Mouse (Mus musculus) forebrain, embryonic 15.5 days (tissue): Measurements from ENCODE around the gene Cenpi. TPM values are rescaled to one million over a fixed set of nuclear protein-coding genes. Genes with fewer than 3 reads are reported as not detected.

Source experiments
- ATAC-seq: fragments of 200-750 bp; cut with Nextera tagmentation; replicated peaks from 2 replicates; pipeline ENCODE4 v1.8.0; 2017; ENCODE audit warnings: mild to moderate bottlenecking, moderate TSS enrichment, moderate library complexity
- H3K27ac ChIP-seq: fragments of 300-500 bp; sonication (generic); replicated peaks from 2 replicates; pipeline ENCODE4 v1.5.1; 2015; ENCODE audit warnings: mild to moderate bottlenecking, inconsistent platforms
- H3K27me3 ChIP-seq: fragments of 300-500 bp; sonication (generic); 2 replicates; pipeline ENCODE4 v1.6.1; 2015; ENCODE audit warnings: inconsistent platforms
- H3K36me3 ChIP-seq: fragments of 300-500 bp; sonication (generic); 2 replicates; pipeline ENCODE4 v1.6.1; 2015; ENCODE audit warnings: mild to moderate bottlenecking, inconsistent platforms
- H3K4me1 ChIP-seq: fragments of 300-500 bp; sonication (generic); 2 replicates; pipeline ENCODE4 v1.6.1; 2015; ENCODE audit warnings: inconsistent platforms
- H3K4me2 ChIP-seq: fragments of 300-500 bp; sonication (generic); replicated peaks from 2 replicates; pipeline ENCODE4 v1.6.1; 2015; ENCODE audit warnings: mild to moderate bottlenecking, inconsistent platforms
- H3K4me3 ChIP-seq: fragments of 300-500 bp; sonication (generic); 2 replicates; pipeline ENCODE4 v1.5.1; 2015; ENCODE audit warnings: mild to moderate bottlenecking, inconsistent platforms
- H3K9ac ChIP-seq: fragments of 300-500 bp; sonication (generic); replicated peaks from 2 replicates; pipeline ENCODE4 v1.6.1; 2015; ENCODE audit warnings: mild to moderate bottlenecking, inconsistent platforms
- H3K9me3 ChIP-seq: fragments of 300-500 bp; sonication (generic); 2 replicates; pipeline ENCODE4 v1.6.1; 2016; ENCODE audit warnings: inconsistent platforms
- WGBS: fragments of 180-500 bp; shearing (Covaris S2); methylation state at CpG from one replicate; pipeline ENCODE4 v1.1.7; 2015; ENCODE audit warnings: mixed read lengths; 5-methylcytosine and 5-hydroxymethylcytosine counted together
- polyA plus RNA-seq: library from polyadenylated mRNA; unstranded; fragments of >200 nt; fragmentation: Nextera tagmentation; extraction: Ambion mirVana; gene quantifications from 2 replicates; pipeline ENCODE4 v1.2.1, GENCODE M21; 2015

Cenpi gene
- polyA plus RNA-seq, 1 experiment from 2014 or later: 14.4 TPM

DNA sequence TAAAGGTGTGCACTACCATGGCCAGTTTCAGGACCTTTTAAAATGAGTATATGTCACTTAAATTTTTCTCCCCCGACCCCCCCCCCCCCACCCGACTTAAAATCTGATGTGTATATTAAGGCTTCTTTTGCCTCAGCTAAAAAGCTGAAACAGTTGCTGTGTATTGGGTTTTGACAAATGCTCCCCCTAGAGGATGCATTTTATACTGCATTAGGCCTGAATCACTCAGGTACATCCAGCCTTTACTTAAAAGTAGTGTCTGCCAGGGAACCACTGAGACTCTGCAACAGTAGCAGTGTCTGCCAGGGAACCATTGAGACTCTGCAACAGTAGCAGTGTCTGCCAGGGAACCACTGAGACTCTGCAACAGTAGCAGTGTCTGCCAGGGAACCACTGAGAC, 63.4 kb downstream of the Cenpi start:
- no peak overlapping the region for H3K27ac ChIP-seq
- no peak overlapping the region for H3K4me2 ChIP-seq
- H3K9ac ChIP-seq: no peak overlapping the region
- H3K9me3 ChIP-seq: no peaks in the 10 kb centered on the region
- no peak overlapping the region for H3K4me3 ChIP-seq
- H3K27me3 ChIP-seq: no peaks in the 10 kb centered on the region
- 6% methylated on average over 2 of the region's 2 CpGs for WGBS
- no peaks in the 10 kb centered on the region for H3K36me3 ChIP-seq
- no peak for ATAC-seq
- no peaks in the 10 kb centered on the region for H3K4me1 ChIP-seq

- no peaks in the 10 kb centered on the region for H3K9me3 ChIP-seq
- H3K27ac ChIP-seq: no peak overlapping the region
- H3K9ac ChIP-seq: no peak overlapping the region
- H3K4me3 ChIP-seq: no peak overlapping the region
- no peak for ATAC-seq
- 68% methylated on average over 1 of the region's 1 CpGs for WGBS
- H3K36me3 ChIP-seq: no peaks in the 10 kb centered on the region
- H3K4me1 ChIP-seq: no peaks in the 10 kb centered on the region
- H3K4me2 ChIP-seq: no peak overlapping the region
- H3K27me3 ChIP-seq: no peaks in the 10 kb centered on the region
Measured at GRCm38 (mm10) chrX:134374190-134374589, 66.3 kb downstream of the Cenpi start.

DNA sequence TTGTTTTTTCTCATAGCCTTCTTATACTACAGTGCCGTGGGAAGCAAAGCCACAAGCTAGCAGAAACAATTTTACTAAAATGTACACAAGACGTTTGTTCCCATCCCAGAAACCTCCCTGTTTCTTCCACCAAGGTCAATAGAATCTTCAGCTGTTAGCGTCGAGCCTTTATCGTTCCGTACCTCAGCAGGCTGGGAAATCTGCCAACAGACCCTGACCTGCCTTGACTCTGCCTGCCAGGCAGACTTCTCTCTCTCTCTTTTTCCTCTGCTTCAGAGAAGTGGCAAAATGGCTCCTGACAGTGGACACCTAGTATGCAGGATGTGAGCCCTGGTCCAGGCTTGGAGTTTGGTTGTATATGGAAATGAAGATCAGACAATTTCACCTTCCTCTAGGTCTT, 77.0 kb downstream of the Cenpi start:
- Histone ChIP-seq H3K27ac (no peak overlapping the region), H3K4me2 (no peak overlapping the region), H3K4me1 (no peaks in the 10 kb centered on the region), H3K27me3 (no peaks in the 10 kb centered on the region), H3K4me3 (no peak overlapping the region), H3K9me3 (no peaks in the 10 kb centered on the region), H3K36me3 (no peaks in the 10 kb centered on the region), H3K9ac (no peak overlapping the region)
- WGBS: 76% methylated on average over 6 of the region's 6 CpGs
- no peak for ATAC-seq

GRCm38 (mm10) chrX:134398972-134399371, 91.1 kb downstream of the Cenpi start:
- Histone ChIP-seq H3K4me3 (no peak overlapping the region), H3K9ac (no peak overlapping the region), H3K9me3 (no peaks in the 10 kb centered on the region), H3K27ac (no peak overlapping the region), H3K4me1 (no peaks in the 10 kb centered on the region), H3K36me3 (no peaks in the 10 kb centered on the region), H3K4me2 (no peak overlapping the region), H3K27me3 (no peaks in the 10 kb centered on the region)
- no peak for ATAC-seq
- 57% methylated on average over 2 of the region's 2 CpGs for WGBS

DNA sequence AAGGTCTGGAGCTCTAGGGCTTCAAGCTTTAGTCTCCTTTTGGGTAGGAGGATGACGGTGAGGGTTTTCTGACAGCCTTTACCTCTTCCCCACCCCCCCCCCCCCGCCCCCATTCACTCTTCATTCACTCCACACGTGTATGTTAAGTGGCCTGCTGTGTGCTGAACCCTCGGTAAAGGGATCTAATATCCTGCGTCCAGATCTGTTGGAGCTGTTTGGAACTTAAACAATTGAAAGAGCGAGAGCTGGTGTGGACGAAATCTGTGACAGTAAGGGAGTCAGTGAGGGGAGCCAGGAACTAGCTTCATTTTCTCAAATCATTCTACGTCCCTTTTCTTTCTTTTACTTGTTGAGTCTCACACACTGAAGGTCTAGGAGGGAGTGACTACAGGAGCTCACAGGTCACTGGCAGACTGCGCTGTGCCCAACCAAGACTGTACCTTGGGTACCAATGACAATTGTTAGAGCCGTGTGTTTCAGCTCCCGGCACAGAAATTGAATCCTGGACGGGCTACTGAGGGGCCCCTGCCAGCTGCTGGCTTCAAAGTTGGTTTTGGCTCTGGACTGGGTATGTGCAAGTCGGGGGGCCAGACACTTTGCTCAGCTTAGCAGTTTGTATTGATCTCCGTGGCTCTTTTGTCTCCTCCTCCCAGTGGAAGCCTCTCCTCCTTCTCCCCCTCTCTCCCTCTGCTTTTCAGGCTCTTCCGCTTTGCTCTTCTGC, 96.1 kb downstream of the Cenpi start, which contains the start of gene Drp2:
Drp2 (plus strand) TSS at position 689 of the 721 bp plus-strand sequence.
- Histone ChIP-seq H3K4me2 (peak within 1 kb of the TSS; percentile 59), H3K4me1 (no peaks in the 10 kb centered on the region), H3K36me3 (no peaks in the 10 kb centered on the region), H3K9ac (peak within 1 kb of the TSS; percentile 50), H3K27ac (peak within 1 kb of the TSS; percentile 82), H3K4me3 (peak within 1 kb of the TSS; percentile 45), H3K9me3 (no peaks in the 10 kb centered on the region), H3K27me3 (no peaks in the 10 kb centered on the region)
- 29% methylated on average over 15 of the region's 15 CpGs for WGBS
- peak; percentile 81 for ATAC-seq

- H3K4me1 ChIP-seq: no peaks in the 10 kb centered on the region
- peak overlapping the region; percentile 59 for H3K4me2 ChIP-seq
- H3K27ac ChIP-seq: peak overlapping the region; percentile 82
- peak; percentile 82 for ATAC-seq
- WGBS: 29% methylated on average over 12 of the region's 14 CpGs
- H3K27me3 ChIP-seq: no peaks in the 10 kb centered on the region
- peak overlapping the region; percentile 50 for H3K9ac ChIP-seq
- H3K4me3 ChIP-seq: peak overlapping the region; percentile 45
- H3K9me3 ChIP-seq: no peaks in the 10 kb centered on the region
- H3K36me3 ChIP-seq: no peaks in the 10 kb centered on the region
Measured at GRCm38 (mm10) chrX:134404584-134404955, 96.7 kb downstream of the Cenpi start.

DNA sequence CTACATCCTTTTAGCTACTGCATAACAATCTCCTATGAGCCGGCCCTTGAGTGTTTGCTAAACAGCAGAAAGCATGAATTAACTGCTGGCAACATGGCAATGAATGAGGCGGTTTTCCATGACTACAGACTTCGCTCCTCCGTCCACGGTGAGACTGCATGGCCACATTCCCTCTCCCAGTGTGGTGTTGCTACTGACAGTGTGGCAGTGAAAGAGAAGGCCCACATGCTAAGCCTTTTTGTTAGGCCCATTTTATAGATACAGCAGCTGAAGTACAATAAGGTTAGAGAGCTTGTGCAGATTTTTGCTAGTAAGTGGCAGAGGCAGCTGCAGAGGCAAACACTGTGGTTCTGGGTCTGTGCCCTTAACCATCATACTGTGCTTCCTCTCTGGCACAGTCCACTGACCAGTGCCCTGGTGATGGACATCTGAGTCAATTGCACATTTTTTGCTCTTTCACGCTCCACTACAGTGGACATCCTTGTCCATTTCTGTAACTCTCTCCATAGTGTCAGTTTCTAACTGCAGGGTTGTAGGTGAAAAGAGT, 101.5 kb downstream of the Cenpi start:
- Histone ChIP-seq H3K27me3 (no peaks in the 10 kb centered on the region), H3K9me3 (no peaks in the 10 kb centered on the region), H3K4me2 (no peak overlapping the region), H3K4me3 (no peak overlapping the region), H3K9ac (no peak overlapping the region), H3K27ac (no peak overlapping the region), H3K4me1 (no peaks in the 10 kb centered on the region), H3K36me3 (no peaks in the 10 kb centered on the region)
- ATAC-seq: no peak
- 70% methylated on average over 6 of the region's 6 CpGs for WGBS

GRCm38 (mm10) chrX:134412096-134412495, 104.2 kb downstream of the Cenpi start:
- no peak overlapping the region for H3K4me3 ChIP-seq
- no peaks in the 10 kb centered on the region for H3K27me3 ChIP-seq
- no peaks in the 10 kb centered on the region for H3K4me1 ChIP-seq
- WGBS: 91% methylated on average over 1 of the region's 1 CpGs
- no peak for ATAC-seq
- no peak overlapping the region for H3K27ac ChIP-seq
- H3K9ac ChIP-seq: no peak overlapping the region
- H3K36me3 ChIP-seq: no peaks in the 10 kb centered on the region
- no peaks in the 10 kb centered on the region for H3K9me3 ChIP-seq
- no peak overlapping the region for H3K4me2 ChIP-seq

Other genes starting within 250 kb of the Cenpi start
- gene Cstf2, start 248.9 kb upstream of the Cenpi start, polyA plus RNA-seq: 56.8 and 62.1 TPM in 2 replicates
- gene Xkrx, start 146.0 kb upstream of the Cenpi start, polyA plus RNA-seq: 0.17 and 0.29 TPM in 2 replicates
- gene Arl13a, start 120.6 kb upstream of the Cenpi start, polyA plus RNA-seq: not detected in 2 replicates
- not detected in 2 replicates for gene Nox1, start 86.1 kb upstream of the Cenpi start, polyA plus RNA-seq
- 5.6 and 6.2 TPM in 2 replicates for gene Trmt2b, start 31.1 kb upstream of the Cenpi start, polyA plus RNA-seq
- gene Tmem35a, start 12.9 kb upstream of the Cenpi start, polyA plus RNA-seq: 111 and 123 TPM in 2 replicates
- 14.2 and 16.8 TPM in 2 replicates for gene Drp2, start 96.5 kb downstream of the Cenpi start, polyA plus RNA-seq
- not detected in 2 replicates for gene Taf7l, start 168.4 kb downstream of the Cenpi start, polyA plus RNA-seq
- gene Timm8a1, start 233.8 kb downstream of the Cenpi start, polyA plus RNA-seq: 46.8 and 46.9 TPM in 2 replicates